Mouse (Mus musculus) CH12.LX (cell line): ENCODE measurements around the gene Brwd3. TPM values are rescaled to one million over a fixed set of nuclear protein-coding genes. Genes with fewer than 3 reads are reported as not detected.

Experiments used
- DNase-seq: peaks from one replicate; pipeline ENCODE4 v3.0.0-alpha.2; 2013; ENCODE audit errors: extremely low read depth
- H3K27ac ChIP-seq: 2 replicates; pipeline ENCODE4 v1.5.1; 2012; ENCODE audit warnings: low read depth, mild to moderate bottlenecking, control low read depth, moderate library complexity; ENCODE audit not compliant: insufficient read depth
- H3K27me3 ChIP-seq: replicated peaks from 2 replicates; pipeline ENCODE3; 2012; ENCODE audit warnings: inconsistent platforms
- H3K36me3 ChIP-seq, 2 experiments: replicated peaks in 1 of 2; 2 replicates each; pipeline versions ENCODE3 to v1.6.1; 2012; ENCODE audit warnings: inconsistent platforms in 1 of 2, low read length in 1 of 2, mild to moderate bottlenecking in 1 of 2, mixed read lengths in 1 of 2, moderate library complexity in 1 of 2; ENCODE audit not compliant: control insufficient read depth in 1 of 2, insufficient read depth in 1 of 2
- H3K4me1 ChIP-seq, 2 experiments: 2 replicates each; pipeline ENCODE4 v1.6.1; 2012; ENCODE audit warnings: inconsistent platforms in 1 of 2, moderate library complexity in 1 of 2; ENCODE audit not compliant: insufficient read depth in 2 of 2, control insufficient read depth in 1 of 2
- H3K4me2 ChIP-seq: 2 replicates; pipeline ENCODE4 v1.6.1; 2012; ENCODE audit warnings: low read depth, mild to moderate bottlenecking, control low read depth; ENCODE audit not compliant: poor library complexity, insufficient read depth, severe bottlenecking
- H3K4me3 ChIP-seq, 3 experiments: fragments of 150-350 bp in 1 of 3; sonication (generic) in 1 of 3; replicated peaks in 1 of 3; 2 replicates each; pipeline versions ENCODE3 to v1.5.1; 2011 to 2012; ENCODE audit warnings: low read depth in 2 of 3, low read length in 2 of 3, mild to moderate bottlenecking in 2 of 3, moderate library complexity in 2 of 3, control low read depth in 1 of 3, improper control_type of control experiment in 1 of 3, inconsistent platforms in 1 of 3, mixed read lengths in 1 of 3; ENCODE audit not compliant: poor library complexity in 1 of 3
- H3K79me2 ChIP-seq: replicated peaks from 2 replicates; pipeline ENCODE4 v1.6.1; 2012; ENCODE audit warnings: mild to moderate bottlenecking, moderate library complexity; ENCODE audit not compliant: control insufficient read depth, poor library complexity, insufficient read depth, severe bottlenecking; ENCODE audit errors: extremely low read depth
- H3K9ac ChIP-seq: 2 replicates; pipeline ENCODE4 v1.6.1; 2012; ENCODE audit warnings: low read depth, mild to moderate bottlenecking, control low read depth, moderate library complexity; ENCODE audit not compliant: insufficient read depth
- H3K9me3 ChIP-seq: replicated peaks from 2 replicates; pipeline ENCODE3; 2012; ENCODE audit warnings: low read length, inconsistent platforms, mixed read lengths
- BHLHE40 ChIP-seq: IDR thresholded peaks from 2 replicates; pipeline ENCODE4 v1.6.1; 2011; ENCODE audit warnings: mild to moderate bottlenecking, low read depth, low read length, improper control_type of control experiment
- CHD1 ChIP-seq: IDR thresholded peaks from 2 replicates; pipeline ENCODE4 v1.6.1; 2012; ENCODE audit warnings: low read depth, low read length, improper control_type of control experiment, inconsistent platforms
- CHD2 ChIP-seq: IDR thresholded peaks from 2 replicates; pipeline ENCODE4 v1.6.1; 2011; ENCODE audit warnings: low read length, improper control_type of control experiment
- EP300 ChIP-seq: IDR thresholded peaks from 2 replicates; pipeline ENCODE4 v1.6.1; 2011; ENCODE audit warnings: low read length, improper control_type of control experiment
- ETS1 ChIP-seq: conservative IDR thresholded peaks from 2 replicates; pipeline ENCODE4 v1.6.1; 2012; ENCODE audit warnings: low read depth, mild to moderate bottlenecking, inconsistent platforms, low read length, improper control_type of control experiment, moderate library complexity
- GABPA ChIP-seq: IDR thresholded peaks from 2 replicates; pipeline ENCODE4 v1.6.1; 2012; ENCODE audit warnings: low read depth, low read length, improper control_type of control experiment, inconsistent platforms; ENCODE audit not compliant: insufficient replicate concordance
- HCFC1 ChIP-seq: IDR thresholded peaks from 2 replicates; pipeline ENCODE4 v1.6.1; 2012; ENCODE audit warnings: low read depth, mild to moderate bottlenecking, inconsistent platforms, low read length, improper control_type of control experiment
- IRF4 ChIP-seq: IDR thresholded peaks from 2 replicates; pipeline ENCODE4 v1.6.1; 2014; ENCODE audit warnings: low read depth, mild to moderate bottlenecking, inconsistent platforms, low read length, improper control_type of control experiment
- KAT2A ChIP-seq: IDR thresholded peaks from 2 replicates; pipeline ENCODE4 v1.6.1; 2012; ENCODE audit warnings: low read length, improper control_type of control experiment, inconsistent platforms; ENCODE audit not compliant: insufficient replicate concordance
- MAX ChIP-seq: IDR thresholded peaks from 2 replicates; pipeline ENCODE4 v1.6.1; 2011; ENCODE audit warnings: low read length, improper control_type of control experiment
- MAZ ChIP-seq: IDR thresholded peaks from 2 replicates; pipeline ENCODE4 v1.6.1; 2012; ENCODE audit warnings: low read depth, mild to moderate bottlenecking, inconsistent platforms, low read length, improper control_type of control experiment, moderate library complexity
- NELFE ChIP-seq: IDR thresholded peaks from 2 replicates; pipeline ENCODE4 v1.6.1; 2011; ENCODE audit warnings: low read depth, low read length, improper control_type of control experiment
- PAX5 ChIP-seq: IDR thresholded peaks from 2 replicates; pipeline ENCODE4 v1.6.1; 2012; ENCODE audit warnings: low read length, inconsistent platforms, mixed read lengths
- POLR2A ChIP-seq: IDR thresholded peaks from 2 replicates; pipeline ENCODE4 v1.6.1; 2011; ENCODE audit warnings: low read depth, mild to moderate bottlenecking, improper control_type of control experiment, low read length
- RAD21 ChIP-seq: IDR thresholded peaks from 2 replicates; pipeline ENCODE4 v1.6.1; 2011; ENCODE audit warnings: low read depth, mild to moderate bottlenecking, low read length, improper control_type of control experiment, moderate library complexity
- RCOR1 ChIP-seq: conservative IDR thresholded peaks from 2 replicates; pipeline ENCODE4 v1.6.1; 2012; ENCODE audit warnings: low read depth, mild to moderate bottlenecking, inconsistent platforms, low read length, improper control_type of control experiment
- USF1 ChIP-seq: IDR thresholded peaks from 2 replicates; pipeline ENCODE4 v1.6.1; 2014; ENCODE audit warnings: low read depth, mild to moderate bottlenecking, inconsistent platforms, low read length, improper control_type of control experiment
- USF2 ChIP-seq: conservative IDR thresholded peaks from 2 replicates; pipeline ENCODE4 v1.6.1; 2011; ENCODE audit warnings: low read depth, low read length, improper control_type of control experiment
- ZMIZ1 ChIP-seq: IDR thresholded peaks from 2 replicates; pipeline ENCODE4 v1.6.1; 2012; ENCODE audit warnings: low read depth, mild to moderate bottlenecking, inconsistent platforms, low read length, improper control_type of control experiment
- dilution Hi-C: fragments of 300-500 bp; cut with MboI; formaldehyde crosslinking; loops from 2 replicates; pipeline ENCODE4 v1.14.3; 2020; ENCODE audit warnings: low sequenced_read_pairs; ENCODE audit not compliant: extremely low pct_unique_long_range_greater_than_20kb, extremely low pct_ligation_motif_present
- in situ Hi-C: fragments of 300-500 bp; cut with MboI; formaldehyde crosslinking; loops from 3 replicates; pipeline ENCODE4 v1.14.3; 2019; ENCODE audit warnings: low sequenced_read_pairs, low pct_ligation_motif_present, low pct_unique_long_range_greater_than_20kb, mixed read lengths
- polyA plus RNA-seq: library from polyadenylated mRNA; unstranded; fragments of >175 nt; gene quantifications from 2 replicates; pipeline ENCODE4 v1.2.1, GENCODE M21; 2012; ENCODE audit warnings: low read depth; ENCODE audit not compliant: insufficient read length
- total RNA-seq, 2 experiments: library from RNA; depleted of rRNA; stranded (reverse); fragments of 300-350 nt in 1 of 2; fragments of >200 nt in 1 of 2; gene quantifications; 2 replicates each; pipeline ENCODE4 v1.2.3; 2012 to 2014

The Brwd3 gene
- total and polyA plus RNA-seq, 3 experiments: 3.0 to 5.4 (median 3.3) TPM

DNA sequence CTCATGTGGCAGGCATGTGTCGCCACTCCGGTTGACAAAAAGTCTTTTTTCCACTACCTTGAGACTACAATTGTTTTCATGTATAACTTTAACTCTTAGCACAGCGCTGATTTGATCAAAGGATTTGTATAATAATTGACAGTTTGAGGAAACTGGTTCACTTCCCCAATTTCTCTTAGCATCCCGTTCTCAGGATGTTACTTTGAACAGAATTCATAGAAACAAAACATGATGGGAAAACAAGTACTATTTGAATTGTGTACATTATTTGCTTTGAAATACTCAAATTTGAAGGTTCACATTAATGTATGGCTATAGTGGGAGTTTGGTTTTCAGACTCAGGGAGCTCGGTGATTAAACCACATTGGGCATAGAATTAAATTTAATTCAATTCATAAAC is 1.1 kb upstream of the Brwd3 start:
- peak overlapping the region; percentile 56 to 72 (median 64) for H3K4me3 ChIP-seq
- no peak for DNase-seq
- no peak overlapping the region for H3K27ac ChIP-seq
- in situ Hi-C loops (no loop called here), dilution Hi-C loops (no loop called here)
- H3K4me2 ChIP-seq: peak overlapping the region; percentile 44; the same call in 1 of the 2 replicates
- peaks cover 4% of the 10 kb centered on the region for H3K79me2 ChIP-seq
- peak overlapping the region; percentile 95 for H3K9ac ChIP-seq
- no peaks in the 10 kb centered on the region for H3K4me1 ChIP-seq
- TF ChIP-seq ETS1: no peak
- no peak for TF ChIP-seq GABPA
- no peak for TF ChIP-seq POLR2A
- no peak for TF ChIP-seq MAZ
- no peak for TF ChIP-seq EP300
- no peak for TF ChIP-seq CHD1
- no peak for TF ChIP-seq MAX
- no peak for TF ChIP-seq BHLHE40
- TF ChIP-seq KAT2A: no peak
- TF ChIP-seq RAD21: no peak
- TF ChIP-seq USF2: no peak
- TF ChIP-seq ZMIZ1: no peak
- TF ChIP-seq IRF4: no peak
- TF ChIP-seq CHD2: no peak
- TF ChIP-seq RCOR1: no peak
- TF ChIP-seq USF1: no peak
- TF ChIP-seq PAX5: no peak
- H3K9me3 ChIP-seq: no peaks in the 10 kb centered on the region
- no peaks in the 10 kb centered on the region for H3K27me3 ChIP-seq
- H3K36me3 ChIP-seq: peaks cover 0 to 1% of the 10 kb centered on the region in 2 experiments

DNA sequence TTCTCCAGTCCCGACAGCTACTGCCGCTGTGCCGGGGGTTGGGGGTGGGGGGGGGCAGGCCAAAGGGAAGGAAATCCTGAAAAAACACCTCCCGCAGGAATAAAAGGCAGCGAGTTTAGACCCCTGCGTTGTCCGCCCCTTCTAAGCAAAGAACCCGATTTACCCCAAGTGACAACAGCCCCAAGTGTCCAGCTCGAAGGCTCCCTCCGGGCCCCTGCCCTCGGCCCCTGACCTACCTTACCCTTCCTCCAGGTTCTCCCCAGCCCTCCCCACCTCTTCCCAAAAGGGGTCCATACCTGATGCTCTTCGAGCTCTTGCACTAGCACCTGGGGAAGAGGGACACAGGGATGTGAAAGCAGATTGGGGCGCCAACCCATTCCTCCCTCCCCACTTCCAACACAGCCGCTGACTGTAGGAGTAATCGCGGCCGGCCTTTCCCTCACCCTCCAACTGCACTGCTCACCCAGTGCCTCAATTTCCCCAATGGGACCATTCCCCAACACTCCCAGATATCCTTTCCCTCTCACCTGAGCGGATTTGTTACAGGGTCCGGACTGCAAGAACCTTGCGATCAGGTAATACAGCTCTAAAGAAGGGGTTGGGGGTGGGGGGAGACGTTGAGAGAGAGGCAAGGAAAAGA is 671 bp downstream of the Brwd3 start:
- peak overlapping the region; percentile 38; the same call in 1 of the 2 replicates for H3K4me2 ChIP-seq
- H3K36me3 ChIP-seq: peaks cover 0 to 4% of the 10 kb centered on the region in 2 experiments
- TF ChIP-seq HCFC1 (no peak), NELFE (0 out of 2 replicates have a peak, but pooled peaks have one; percentile 30)
- peak overlapping the region; percentile 63 to 95 (median 70) for H3K4me3 ChIP-seq
- peaks cover 4% of the 10 kb centered on the region for H3K79me2 ChIP-seq
- H3K27ac ChIP-seq: peak overlapping the region; percentile 42; the same call in 1 of the 2 replicates
- H3K9ac ChIP-seq: peak overlapping the region; percentile 76
- DNase-seq: no peak
- no peaks in the 10 kb centered on the region for H3K9me3 ChIP-seq
- in situ Hi-C loops: no loop called here
- dilution Hi-C loops: no loop called here
- no peaks in the 10 kb centered on the region for H3K4me1 ChIP-seq
- H3K27me3 ChIP-seq: no peaks in the 10 kb centered on the region
